Mouse (Mus musculus) heart, adult 2 months (tissue): ENCODE measurements around the gene Cdc42ep2.

Source experiments
- CTCF ChIP-seq: fragments of 200-600 bp; IDR thresholded peaks from 2 replicates; pipeline ENCODE4 v1.8.1; 2022; ENCODE audit warnings: antibody characterized with exemption, mild to moderate bottlenecking, moderate library complexity
- EP300 ChIP-seq: fragments of 200-500 bp; IDR thresholded peaks from 2 replicates; pipeline ENCODE4 v1.6.1; 2011; ENCODE audit warnings: low read depth, low read length, control low read depth; ENCODE audit not compliant: insufficient read depth
- POLR2A ChIP-seq: fragments of 200-500 bp; IDR thresholded peaks from 2 replicates; pipeline ENCODE4 v1.6.1; 2011; ENCODE audit warnings: mild to moderate bottlenecking, low read depth, low read length, control low read depth; ENCODE audit not compliant: insufficient read depth

GRCm38 (mm10) chr19:5957371-5957770 lies 32.8 kb upstream of the Cdc42ep2 start:
- no peak for TF ChIP-seq CTCF
- no peak for TF ChIP-seq POLR2A
- no peak for TF ChIP-seq EP300
